Mouse (Mus musculus) forebrain, embryonic 16.5 days (tissue): ENCODE results near the gene Hmgxb4. TPM values are rescaled to one million over a fixed set of nuclear protein-coding genes. Genes with fewer than 3 reads are reported as not detected.

Experiments used
- ATAC-seq: fragments of 200-750 bp; cut with Nextera tagmentation; 2 replicates; pipeline ENCODE4 v1.8.0; 2017; ENCODE audit warnings: mild to moderate bottlenecking, moderate library complexity
- H3K27ac ChIP-seq: fragments of 300-500 bp; sonication (generic); 2 replicates; pipeline ENCODE4 v1.5.1; 2014; ENCODE audit warnings: low read length, control low read depth
- H3K27me3 ChIP-seq: fragments of 300-500 bp; sonication (generic); replicated peaks from 2 replicates; pipeline ENCODE4 v1.6.1; 2014; ENCODE audit warnings: low read length; ENCODE audit not compliant: control insufficient read depth, insufficient read depth
- H3K36me3 ChIP-seq: fragments of 300-500 bp; sonication (generic); 2 replicates; pipeline ENCODE4 v1.6.1; 2014; ENCODE audit not compliant: control insufficient read depth, insufficient read depth
- H3K4me1 ChIP-seq: fragments of 300-500 bp; sonication (generic); replicated peaks from 2 replicates; pipeline ENCODE4 v1.6.1; 2014; ENCODE audit warnings: low read length; ENCODE audit not compliant: control insufficient read depth, insufficient read depth
- H3K4me2 ChIP-seq: fragments of 300-500 bp; sonication (generic); 2 replicates; pipeline ENCODE4 v1.6.1; 2014; ENCODE audit warnings: mild to moderate bottlenecking, low read length, control low read depth
- H3K4me3 ChIP-seq: fragments of 300-500 bp; sonication (generic); replicated peaks from 2 replicates; pipeline ENCODE4 v1.5.1; 2014; ENCODE audit warnings: mild to moderate bottlenecking, low read length, control low read depth
- H3K9ac ChIP-seq: fragments of 300-500 bp; sonication (generic); replicated peaks from 2 replicates; pipeline ENCODE4 v1.6.1; 2014; ENCODE audit warnings: low read depth, low read length, control low read depth
- H3K9me3 ChIP-seq: fragments of 300-500 bp; sonication (generic); 2 replicates; pipeline ENCODE4 v1.6.1; 2016; ENCODE audit warnings: low read length; ENCODE audit not compliant: control insufficient read depth
- WGBS: fragments of 180-500 bp; shearing (Covaris S2); extraction: QIAGEN DNeasy Blood & Tissue Kit; methylation state at CpG from one replicate; pipeline ENCODE4 v1.1.7; 2014; 5-methylcytosine and 5-hydroxymethylcytosine counted together
- polyA plus RNA-seq: library from polyadenylated mRNA; unstranded; fragments of >200 nt; fragmentation: Nextera tagmentation; extraction: Ambion mirVana; gene quantifications from 2 replicates; pipeline ENCODE4 v1.2.1, GENCODE M21; 2015

Gene Hmgxb4
- polyA plus RNA-seq, 1 experiment from 2014 or later = 48.3 TPM

DNA sequence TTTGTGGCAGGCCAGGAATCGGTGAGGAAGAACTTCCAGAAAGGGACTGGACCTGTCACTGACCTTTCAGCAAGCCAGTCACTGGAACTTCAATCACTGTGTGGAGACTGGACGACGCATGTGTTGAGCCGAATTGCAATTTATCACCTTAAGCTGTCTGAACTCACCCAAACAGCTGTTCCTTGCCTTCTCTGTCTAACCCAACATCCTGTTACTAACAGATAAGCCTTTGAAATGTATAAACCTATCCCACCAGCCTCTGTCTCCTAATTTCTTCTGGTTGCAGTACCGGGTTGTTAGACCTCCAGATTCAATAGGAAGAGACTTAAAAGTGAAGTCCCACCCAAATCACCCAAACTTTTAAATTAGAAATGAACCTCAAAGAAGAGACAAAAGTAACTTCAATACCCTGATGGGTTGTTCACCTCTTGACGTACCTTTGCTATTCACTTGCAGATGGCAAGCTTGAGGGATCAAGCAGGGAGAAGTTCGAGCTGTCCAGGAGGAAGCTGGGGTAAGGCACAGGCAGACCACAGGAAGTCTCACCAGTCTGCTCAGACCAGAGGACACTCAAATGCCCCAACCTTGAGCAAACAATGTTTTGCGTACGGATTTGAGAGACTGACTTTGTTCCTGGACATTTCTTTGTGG, 13.0 kb upstream of the Hmgxb4 start:
- H3K27ac ChIP-seq = no peak overlapping the region
- WGBS = 68% methylated on average over 9 of the region's 9 CpGs
- ATAC-seq = no peak

DNA sequence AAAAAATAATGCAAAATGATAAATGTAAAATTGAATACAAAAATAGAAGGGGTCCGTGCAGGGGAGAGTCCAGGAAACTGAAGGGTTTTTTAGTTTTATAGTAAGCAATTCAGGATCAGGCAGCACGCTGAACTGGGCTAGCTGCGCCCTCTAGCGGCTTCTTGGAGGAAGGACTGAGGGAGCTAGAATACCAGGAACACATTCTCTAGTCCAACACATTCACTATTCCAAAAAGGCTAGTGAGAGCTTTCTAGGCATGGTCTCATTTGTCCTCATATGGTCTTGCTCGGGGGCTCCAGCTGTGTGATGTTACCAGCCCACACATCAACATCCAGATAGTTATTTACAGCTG, 12.5 kb upstream of the Hmgxb4 start:
- Histone ChIP-seq H3K4me2 (no peak overlapping the region), H3K27ac (no peak overlapping the region), H3K9me3 (no peaks in the 10 kb centered on the region), H3K9ac (no peak overlapping the region), H3K36me3 (no peaks in the 10 kb centered on the region), H3K27me3 (no peaks in the 10 kb centered on the region), H3K4me3 (no peak overlapping the region), H3K4me1 (no peaks in the 10 kb centered on the region)
- WGBS = 4% methylated on average over 5 of the region's 5 CpGs
- ATAC-seq = peak; percentile 75

More for the DNA sequence above, 13.0 kb upstream of the Hmgxb4 start:
- Histone ChIP-seq H3K4me2 (no peak overlapping the region), H3K9ac (no peak overlapping the region), H3K27me3 (no peaks in the 10 kb centered on the region), H3K4me1 (no peaks in the 10 kb centered on the region), H3K9me3 (no peaks in the 10 kb centered on the region), H3K36me3 (no peaks in the 10 kb centered on the region), H3K4me3 (no peak overlapping the region)

DNA sequence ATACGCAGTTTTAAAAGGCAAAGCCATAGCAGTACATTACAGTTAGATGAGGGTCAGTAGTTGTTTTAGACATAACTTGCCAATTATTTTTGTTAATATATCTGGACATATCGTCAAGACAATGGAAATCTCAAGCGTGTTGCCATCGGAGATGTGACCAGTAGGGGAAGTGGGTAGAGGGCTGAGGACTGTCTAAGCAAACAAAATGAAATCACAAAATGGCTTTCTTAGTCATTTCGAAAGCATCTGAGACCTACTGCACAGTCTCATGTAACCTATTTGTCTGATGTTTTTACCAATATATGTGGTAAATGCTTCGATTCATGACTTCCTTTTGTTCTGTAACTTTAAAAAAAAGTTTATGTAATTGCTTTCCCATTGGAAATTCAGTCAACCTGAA, 11.3 kb upstream of the Hmgxb4 start:
- no peak overlapping the region for H3K4me3 ChIP-seq
- H3K4me1 ChIP-seq = no peaks in the 10 kb centered on the region
- H3K27ac ChIP-seq = no peak overlapping the region
- H3K27me3 ChIP-seq = no peaks in the 10 kb centered on the region
- WGBS = 85% methylated on average over 6 of the region's 6 CpGs
- no peak overlapping the region for H3K4me2 ChIP-seq
- H3K9me3 ChIP-seq = no peaks in the 10 kb centered on the region
- H3K9ac ChIP-seq = no peak overlapping the region
- no peak for ATAC-seq
- no peaks in the 10 kb centered on the region for H3K36me3 ChIP-seq

- WGBS = 75% methylated on average over 5 of the region's 5 CpGs
These were observed 5.7 kb upstream of the Hmgxb4 start for GRCm38 (mm10) chr8:74987436-74987835.

DNA sequence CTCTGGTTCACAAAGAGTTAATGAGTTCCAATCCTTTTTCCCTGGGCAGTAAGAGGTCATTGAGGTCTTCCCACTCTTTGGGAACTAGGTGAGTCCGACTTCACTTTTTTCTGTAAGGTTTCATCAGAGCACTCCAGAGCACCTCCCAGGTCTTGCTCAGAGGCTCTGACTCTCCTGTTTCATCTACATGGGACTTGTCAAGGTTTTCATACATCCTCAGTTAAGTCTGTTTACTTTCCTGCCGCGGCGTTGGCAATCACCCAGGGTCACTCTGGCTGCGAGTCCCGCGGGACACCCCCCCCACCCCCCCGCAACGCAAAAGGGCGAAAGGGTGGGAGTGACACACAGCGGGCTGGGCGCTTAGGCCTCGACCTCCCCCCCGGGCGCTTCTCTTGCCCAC, 3.1 kb upstream of the Hmgxb4 start:
- Histone ChIP-seq H3K27ac (no peak overlapping the region), H3K9ac (no peak overlapping the region), H3K4me1 (peaks cover 5% of the 10 kb centered on the region), H3K27me3 (0 out of 2 replicates have a peak, but pooled peaks cover 2% of the 10 kb centered on the region), H3K4me2 (no peak overlapping the region), H3K36me3 (no peaks in the 10 kb centered on the region), H3K4me3 (no peak overlapping the region), H3K9me3 (no peaks in the 10 kb centered on the region)
- 20% methylated on average over 15 of the region's 15 CpGs for WGBS
- ATAC-seq = no peak

More at GRCm38 (mm10) chr8:74987436-74987835, 5.7 kb upstream of the Hmgxb4 start:
- no peak overlapping the region for H3K4me3 ChIP-seq
- H3K27ac ChIP-seq = no peak overlapping the region
- H3K9me3 ChIP-seq = no peaks in the 10 kb centered on the region
- H3K4me2 ChIP-seq = no peak overlapping the region
- H3K9ac ChIP-seq = no peak overlapping the region
- no peaks in the 10 kb centered on the region for H3K36me3 ChIP-seq
- H3K4me1 ChIP-seq = no peaks in the 10 kb centered on the region
- no peak for ATAC-seq
- H3K27me3 ChIP-seq = 0 out of 2 replicates have a peak, but pooled peaks cover 2% of the 10 kb centered on the region

DNA sequence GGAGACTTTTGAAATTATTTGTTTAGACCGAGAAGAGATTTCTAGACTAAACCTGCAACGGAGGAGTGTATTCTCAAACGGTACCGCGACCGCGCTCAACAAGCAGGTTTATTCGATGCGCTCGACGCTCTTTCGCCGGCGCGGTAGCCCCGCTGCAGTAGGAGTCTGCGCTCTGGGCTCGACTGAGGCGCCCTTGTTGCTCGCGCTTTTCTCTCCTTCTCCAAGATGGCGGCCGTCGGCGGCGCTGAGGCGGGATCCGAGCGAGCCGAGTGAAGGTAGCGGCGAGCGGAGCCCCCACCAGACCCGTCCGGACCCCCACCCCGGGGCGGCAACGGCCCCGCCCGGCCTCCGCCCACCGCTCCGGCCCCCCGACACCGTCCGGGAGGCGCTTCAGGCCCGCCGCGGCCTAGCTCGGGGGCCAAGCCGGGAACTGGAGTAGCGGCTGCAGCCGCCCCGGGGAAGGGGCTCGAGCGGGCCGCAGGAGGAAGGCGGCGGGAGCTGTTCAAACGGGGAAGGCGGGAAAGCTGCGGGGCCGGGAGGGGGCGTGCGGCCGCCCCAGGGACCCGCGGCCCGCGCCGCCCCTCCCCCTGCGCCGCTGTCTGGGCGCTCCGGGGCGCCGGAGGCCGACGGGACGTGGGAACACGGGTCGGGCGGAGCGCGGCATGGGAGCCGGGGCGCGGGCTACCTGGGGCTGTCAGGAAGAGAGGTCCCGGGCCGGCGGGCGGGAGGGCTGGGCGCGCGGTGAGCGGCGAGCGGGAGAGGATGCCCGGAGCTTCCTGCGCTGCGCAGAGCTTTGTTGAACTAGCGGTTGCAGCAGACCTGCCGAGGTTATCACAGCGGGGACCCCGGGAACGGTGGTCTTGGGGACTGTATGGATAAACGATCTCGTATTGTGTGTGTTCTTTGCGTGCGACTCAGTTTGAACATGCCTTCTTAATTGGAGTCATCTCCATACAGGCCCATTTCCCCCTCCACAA, 607 bp downstream of the Hmgxb4 start:
- under 1% methylated on average over 98 of the region's 111 CpGs for WGBS
- Histone ChIP-seq H3K9ac (peak overlapping the region; percentile 97), H3K4me1 (peaks cover 5% of the 10 kb centered on the region), H3K27me3 (0 out of 2 replicates have a peak, but pooled peaks cover 2% of the 10 kb centered on the region), H3K27ac (peak overlapping the region; percentile 95), H3K4me2 (peak overlapping the region; percentile 64), H3K36me3 (0 out of 2 replicates have a peak, but pooled peaks cover under 1% of the 10 kb centered on the region), H3K9me3 (no peaks in the 10 kb centered on the region), H3K4me3 (peak overlapping the region; percentile 66)
- peak; percentile 98 for ATAC-seq

- Histone ChIP-seq H3K27ac (no peak overlapping the region), H3K9ac (peak overlapping the region; percentile 97), H3K9me3 (no peaks in the 10 kb centered on the region), H3K4me3 (peak overlapping the region; percentile 66), H3K36me3 (peaks cover 7% of the 10 kb centered on the region), H3K4me1 (peaks cover 5% of the 10 kb centered on the region), H3K4me2 (peak overlapping the region; percentile 60), H3K27me3 (0 out of 2 replicates have a peak, but pooled peaks cover 2% of the 10 kb centered on the region)
- 1% methylated on average over 7 of the region's 7 CpGs for WGBS
- no peak for ATAC-seq
These were observed 1.4 kb downstream of the Hmgxb4 start for GRCm38 (mm10) chr8:74994540-74994939.

DNA sequence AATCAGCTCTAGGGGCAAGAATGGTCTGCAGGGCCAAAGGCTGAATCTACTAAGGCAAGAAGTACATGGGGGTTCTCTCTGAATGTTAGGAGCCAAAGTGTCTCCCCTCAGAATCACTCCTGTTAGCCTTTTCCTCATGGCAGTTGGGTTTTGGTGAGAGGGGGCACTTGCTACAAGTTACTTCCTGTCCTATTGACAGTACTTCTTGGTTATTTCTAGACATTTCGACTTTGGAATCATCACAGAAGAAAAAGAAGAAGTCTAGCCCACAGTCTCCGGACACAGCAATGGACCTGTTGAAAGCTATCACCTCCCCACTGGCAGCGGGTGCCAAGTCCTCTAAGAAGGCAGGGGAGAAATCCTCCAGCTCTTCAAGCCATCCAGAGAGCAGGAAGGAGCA, 7.3 kb downstream of the Hmgxb4 start:
- Histone ChIP-seq H3K4me2 (no peak overlapping the region), H3K9ac (no peak overlapping the region), H3K36me3 (peaks cover 37% of the 10 kb centered on the region), H3K27ac (no peak overlapping the region), H3K27me3 (no peaks in the 10 kb centered on the region), H3K4me3 (no peak overlapping the region), H3K4me1 (no peaks in the 10 kb centered on the region), H3K9me3 (no peaks in the 10 kb centered on the region)
- 98% methylated on average over 3 of the region's 3 CpGs for WGBS
- no peak for ATAC-seq

GRCm38 (mm10) chr8:75008826-75009225, 15.7 kb downstream of the Hmgxb4 start:
- H3K27me3 ChIP-seq = no peaks in the 10 kb centered on the region
- no peaks in the 10 kb centered on the region for H3K9me3 ChIP-seq
- peaks cover 16% of the 10 kb centered on the region for H3K36me3 ChIP-seq
- H3K27ac ChIP-seq = no peak overlapping the region
- 95% methylated on average over 2 of the region's 2 CpGs for WGBS
- no peak overlapping the region for H3K4me3 ChIP-seq
- H3K4me1 ChIP-seq = no peaks in the 10 kb centered on the region
- no peak overlapping the region for H3K4me2 ChIP-seq
- H3K9ac ChIP-seq = no peak overlapping the region
- no peak for ATAC-seq
